Mouse (Mus musculus) c-Kit-positive CD71-negative TER-119-negative erythroid progenitor cells, embryonic 14.5 days (primary cell): ENCODE results near the gene Zfp385c.
A peak's percentile ranks its signal among the peaks of the same experiment; 100 is the strongest.

Experiments
- DNase-seq: peaks from one replicate; pipeline ENCODE4 v3.0.0-alpha.2; 2013; ENCODE audit warnings: low read depth

Gene Zfp385c

DNA sequence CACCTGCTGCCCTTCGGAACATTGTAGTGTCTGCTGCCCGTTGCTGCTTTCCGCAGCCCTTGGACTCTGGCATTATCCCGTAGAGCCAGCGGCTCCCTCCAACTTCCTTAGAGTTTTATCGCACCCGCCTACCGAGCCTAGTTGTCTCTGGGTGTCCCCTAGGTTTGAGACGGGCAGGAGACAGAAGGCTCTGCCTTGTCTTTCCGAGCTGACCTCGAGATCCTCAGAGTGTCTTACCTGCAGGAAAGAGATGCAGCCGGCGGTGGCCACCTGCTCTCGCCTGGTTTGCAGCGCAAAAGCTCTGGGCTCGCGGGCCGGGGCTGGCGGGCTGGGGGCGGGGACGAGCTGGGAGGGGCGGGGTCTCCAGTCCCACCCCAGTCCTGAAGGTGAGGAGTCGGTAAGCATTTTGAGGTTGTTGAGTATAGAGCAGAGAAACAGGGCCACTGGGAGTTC, at the start of gene Zfp385c:
Gene Zfp385c (minus strand): TSS at position 292 of the 453 bp plus-strand sequence.
- no peak for DNase-seq

DNA sequence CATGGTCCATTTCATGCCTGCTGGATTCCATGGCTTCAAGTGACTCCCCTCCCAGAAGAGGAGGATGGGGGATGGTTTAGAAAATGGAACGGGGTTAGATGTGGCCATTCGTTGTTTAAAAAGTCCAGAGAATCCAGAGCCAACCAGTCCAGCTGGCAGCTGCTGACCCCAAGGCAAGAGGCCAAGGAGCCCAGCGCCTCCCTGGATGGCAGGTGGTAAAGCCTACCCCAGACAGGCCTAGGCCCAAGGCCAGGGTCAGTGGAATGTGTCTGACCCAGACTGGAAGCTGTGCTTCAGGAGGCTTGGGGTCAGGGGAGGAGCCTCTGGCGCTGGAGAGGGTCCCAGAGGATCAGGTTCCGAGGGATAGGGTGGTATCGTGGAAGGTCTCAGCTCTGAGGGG, 49.1 kb upstream of the Zfp385c start:
- no peak for DNase-seq

DNA sequence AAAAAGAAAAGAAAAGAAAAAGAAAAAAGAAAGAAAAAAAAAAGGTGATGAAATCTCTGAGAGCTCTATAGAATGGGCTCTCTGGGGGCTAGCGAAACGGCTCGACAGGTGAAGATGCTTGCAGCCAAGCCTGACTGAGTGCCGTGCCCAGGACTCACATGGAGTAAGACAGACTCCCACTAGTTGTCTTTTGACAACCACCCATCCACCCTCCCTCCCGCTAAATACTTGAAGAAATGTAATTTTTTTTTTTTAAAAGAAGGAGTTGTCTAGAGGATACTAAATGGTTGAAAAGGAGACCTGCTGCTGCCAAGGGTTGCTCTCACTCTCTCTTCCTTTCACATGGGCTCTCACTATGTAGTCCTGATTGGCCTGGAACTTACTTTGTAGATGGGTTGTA, 46.5 kb upstream of the Zfp385c start:
- DNase-seq = no peak

DNA sequence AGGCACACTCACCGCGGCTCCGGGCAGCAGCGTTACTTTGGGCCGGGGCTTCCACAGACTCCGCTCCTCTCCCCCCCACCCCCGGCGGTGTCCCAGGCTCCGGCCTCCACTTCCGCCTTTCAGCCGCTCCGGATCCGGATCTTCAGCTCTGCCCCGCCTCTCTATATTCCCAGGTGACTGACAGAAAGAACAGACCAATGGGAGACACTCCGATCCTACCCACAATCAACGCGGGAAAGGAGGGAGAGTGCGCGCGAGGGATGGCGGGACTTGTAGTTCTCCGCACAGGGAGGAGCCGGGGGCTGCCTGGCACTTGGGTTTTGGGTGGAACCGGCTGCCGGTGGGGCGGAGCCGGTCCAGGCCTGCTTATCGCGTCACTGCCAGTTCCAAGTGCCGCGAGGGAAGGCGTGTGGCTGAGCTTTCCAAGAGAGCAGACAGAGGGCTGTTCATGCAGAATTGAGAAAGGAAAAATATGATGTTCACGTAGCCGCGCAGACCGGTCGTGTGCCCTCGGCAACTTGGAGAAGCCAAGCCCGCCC, 45.9 kb upstream of the Zfp385c start, which contains the start of gene Rab5c:
Gene Rab5c (minus strand): TSS at position 150 of the 539 bp plus-strand sequence.
- DNase-seq = peak; percentile 99

DNA sequence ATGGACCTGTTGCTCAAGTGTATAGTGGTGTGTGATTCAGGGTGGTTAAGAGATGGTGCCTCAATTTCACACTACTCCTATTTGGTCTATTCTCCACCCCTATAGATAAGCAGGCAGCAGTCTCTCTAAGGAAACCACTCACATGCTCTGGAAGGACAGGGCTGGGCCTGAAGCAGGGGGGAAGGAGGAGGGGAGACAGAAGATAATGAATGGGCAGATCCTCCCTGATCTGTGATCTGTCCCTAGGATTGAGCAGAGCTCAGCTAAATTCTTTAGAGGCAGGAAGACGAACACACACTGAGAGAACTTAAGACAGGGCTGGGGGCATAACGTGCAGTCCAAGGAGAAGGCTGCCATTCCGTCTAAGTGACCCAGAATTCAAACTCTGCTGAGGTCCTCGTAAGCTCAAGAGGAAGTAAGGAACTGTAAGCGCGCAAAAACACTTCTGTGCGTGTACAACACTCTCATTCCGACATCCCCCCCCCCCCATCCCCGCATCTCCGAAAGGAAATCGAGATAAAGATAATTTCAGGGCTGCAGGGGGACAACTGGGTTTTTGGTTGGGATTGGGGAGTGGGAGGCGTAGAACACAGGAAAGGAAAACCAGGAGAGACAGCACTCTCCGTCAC, 45.0 kb upstream of the Zfp385c start:
- no peak for DNase-seq

DNA sequence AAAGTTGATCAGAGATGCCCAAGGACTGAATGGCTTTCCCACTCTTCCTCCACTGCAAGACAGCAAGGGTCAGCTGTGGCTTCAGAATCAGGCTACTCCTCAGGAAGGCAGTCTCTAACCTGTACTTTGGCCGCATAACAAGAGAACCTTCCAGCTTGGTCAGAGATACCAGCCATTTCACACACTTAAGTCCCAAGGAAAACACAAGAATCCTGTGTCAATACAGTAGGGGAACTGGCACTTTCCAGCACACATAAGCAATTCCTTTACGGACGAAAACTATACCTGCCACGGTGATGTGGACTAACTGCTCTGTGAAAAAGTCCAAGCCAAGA, 44.5 kb upstream of the Zfp385c start:
- DNase-seq = no peak

DNA sequence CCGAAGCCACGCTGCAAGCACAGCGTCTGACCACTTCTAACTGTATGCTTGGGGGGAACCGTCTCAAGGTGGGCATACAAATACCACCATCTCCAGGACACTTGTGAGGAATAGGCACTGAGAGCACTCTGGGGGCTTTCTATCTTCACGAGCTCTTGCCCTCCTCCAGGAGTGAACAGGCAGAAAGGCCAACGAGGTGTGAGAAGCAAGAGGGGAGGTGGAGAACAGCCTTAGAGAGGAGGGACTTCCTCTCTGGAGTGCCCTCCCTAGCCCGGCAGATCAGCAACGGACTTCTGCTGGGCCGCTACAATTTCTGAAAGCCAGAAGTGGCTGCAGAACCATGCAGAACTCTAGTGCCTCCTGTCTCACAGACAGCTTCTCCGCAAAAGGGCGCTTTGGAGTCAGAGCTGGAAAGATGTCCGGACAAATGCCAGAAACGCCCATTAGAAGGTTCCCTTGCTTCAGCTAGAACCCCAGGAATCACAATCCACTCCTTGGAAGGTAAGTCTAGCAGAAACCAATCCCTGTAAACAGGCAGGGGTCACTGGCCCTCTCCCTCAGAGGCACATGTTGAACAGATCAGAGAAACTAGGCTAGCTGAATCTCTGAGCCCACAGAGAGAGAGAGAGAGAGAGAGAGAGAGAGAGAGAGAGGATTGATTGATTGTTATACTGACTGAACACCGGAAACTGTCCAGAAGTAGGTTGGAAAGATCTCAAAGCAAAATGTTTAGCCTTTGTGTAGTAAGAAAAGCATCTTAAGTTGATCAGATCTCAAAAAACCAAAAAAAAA, 43.9 kb upstream of the Zfp385c start:
- no peak for DNase-seq

DNA sequence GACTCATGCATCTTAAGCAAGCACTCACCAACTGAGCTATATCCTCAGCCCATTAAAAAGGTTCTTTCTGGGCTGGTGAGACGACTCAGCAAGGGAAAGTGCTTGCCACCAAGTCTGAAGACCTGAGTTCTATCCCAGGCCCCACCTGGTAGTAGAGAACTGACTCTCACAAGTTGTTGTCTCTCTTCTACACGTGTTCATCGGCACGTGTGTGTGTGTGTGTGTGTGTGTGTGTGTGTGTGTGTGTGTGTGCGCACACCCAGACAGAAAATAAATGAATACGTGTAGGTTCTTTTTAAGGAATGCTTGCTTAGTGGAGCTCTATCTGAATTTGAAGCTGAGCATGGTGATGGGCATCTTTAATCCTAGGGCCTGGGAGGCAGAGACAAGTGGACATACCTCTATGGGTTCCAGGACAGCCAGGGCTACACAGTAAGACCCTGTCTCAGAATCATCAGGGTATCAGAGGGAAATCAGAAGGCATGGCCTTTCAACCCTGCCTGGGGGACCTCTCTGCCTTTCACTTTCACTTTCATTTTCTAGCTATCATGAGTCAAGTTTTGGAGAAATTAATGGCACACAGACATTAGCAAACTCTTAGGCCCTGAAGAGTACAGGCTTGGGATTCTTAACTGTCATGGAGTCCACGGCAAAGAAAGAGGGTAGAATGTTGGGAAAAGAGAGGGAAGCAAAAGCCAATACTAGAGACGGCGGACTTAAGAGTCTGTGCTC, 43.0 kb upstream of the Zfp385c start:
- DNase-seq = no peak

DNA sequence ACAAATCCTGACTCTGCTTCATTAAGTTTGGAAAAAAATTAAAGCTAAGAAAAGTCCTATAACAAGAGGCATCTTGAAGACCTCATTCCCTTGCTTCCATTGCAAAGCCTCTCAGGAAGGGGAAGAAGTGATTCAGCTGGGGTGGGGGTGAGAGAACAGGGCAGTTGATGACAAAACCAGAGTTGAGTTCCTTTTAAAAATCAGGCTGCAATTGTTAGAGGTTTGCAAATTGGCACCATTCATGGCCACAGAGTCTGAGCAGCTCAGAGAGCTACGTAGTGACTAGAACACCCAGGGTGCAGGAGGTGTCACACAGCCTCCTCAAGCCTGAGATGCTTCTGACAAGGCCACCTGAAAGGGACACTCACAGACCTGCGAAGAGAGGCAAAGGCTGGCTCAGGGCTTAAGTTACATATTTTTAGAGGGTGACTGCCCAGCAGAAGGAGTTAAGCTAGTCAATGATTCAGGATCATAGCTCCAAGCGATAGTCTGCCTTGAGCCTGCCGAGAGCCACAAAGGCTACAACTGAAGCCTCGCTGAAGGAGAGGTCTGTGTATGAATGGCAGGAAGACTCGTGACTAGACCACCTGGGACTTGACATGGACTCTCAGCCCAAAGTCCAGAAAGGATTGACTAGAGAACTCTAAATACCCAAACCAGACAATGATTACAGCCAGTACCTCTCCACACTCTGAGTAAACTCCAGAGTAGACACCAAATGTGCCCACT, 38.4 kb upstream of the Zfp385c start:
- no peak for DNase-seq

DNA sequence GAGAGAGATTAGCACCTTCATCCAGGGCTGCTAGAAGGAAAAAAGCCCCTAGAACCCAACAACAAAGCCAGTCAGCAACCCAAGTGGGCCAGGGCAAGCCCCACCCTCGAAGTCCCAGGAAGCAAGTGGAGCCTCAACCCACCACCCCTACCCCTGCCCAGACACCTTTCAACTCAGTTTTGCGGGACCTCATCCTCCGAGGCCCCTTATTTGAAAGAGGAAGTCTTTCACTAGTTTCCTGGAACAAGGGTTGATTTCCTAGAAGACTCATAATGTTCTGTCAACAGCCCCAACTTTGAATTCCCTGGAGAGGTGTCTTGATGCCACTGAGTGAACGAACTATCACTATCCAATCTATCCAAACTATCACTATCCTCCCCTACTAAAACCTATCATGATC, 37.7 kb upstream of the Zfp385c start:
- no peak for DNase-seq

DNA sequence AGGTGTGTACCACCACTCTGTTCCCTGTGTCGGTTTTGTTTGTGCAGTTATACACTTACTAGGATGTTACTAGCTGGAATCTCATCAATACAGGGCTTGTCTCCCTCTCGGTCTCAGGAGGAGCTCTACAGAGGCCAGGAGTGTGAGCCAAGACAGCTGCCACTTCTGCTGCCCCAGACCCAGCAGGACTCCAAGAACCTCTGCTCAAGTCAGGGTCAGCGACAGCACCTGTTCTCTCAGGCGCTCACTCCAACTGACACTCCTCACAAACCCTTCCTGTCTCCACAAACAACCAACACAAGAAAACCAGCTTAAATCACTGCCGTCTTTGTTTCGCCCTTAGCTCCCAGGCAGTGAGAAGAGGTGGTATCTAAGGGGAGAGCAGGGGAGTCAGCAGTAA, 36.3 kb upstream of the Zfp385c start:
- no peak for DNase-seq

DNA sequence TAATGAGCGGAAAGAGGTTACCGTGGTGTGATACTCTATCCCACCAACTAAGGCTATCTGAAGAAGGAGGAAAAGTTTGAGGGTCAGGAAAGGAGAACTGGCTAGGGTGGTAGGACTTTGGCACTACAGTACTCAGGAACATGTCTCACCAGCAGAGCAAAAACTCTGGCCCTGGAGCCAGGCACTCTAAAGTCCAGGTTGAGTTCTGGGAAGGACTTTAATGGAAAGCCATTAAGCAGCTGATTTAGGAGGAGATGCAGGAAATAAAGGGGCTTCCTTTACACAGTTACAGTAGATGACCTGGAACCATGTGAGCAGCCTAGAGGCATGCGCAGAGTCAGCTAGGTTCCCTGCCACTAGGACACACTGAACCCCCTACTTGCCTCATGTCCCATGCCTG, 34.9 kb upstream of the Zfp385c start:
- DNase-seq = no peak

DNA sequence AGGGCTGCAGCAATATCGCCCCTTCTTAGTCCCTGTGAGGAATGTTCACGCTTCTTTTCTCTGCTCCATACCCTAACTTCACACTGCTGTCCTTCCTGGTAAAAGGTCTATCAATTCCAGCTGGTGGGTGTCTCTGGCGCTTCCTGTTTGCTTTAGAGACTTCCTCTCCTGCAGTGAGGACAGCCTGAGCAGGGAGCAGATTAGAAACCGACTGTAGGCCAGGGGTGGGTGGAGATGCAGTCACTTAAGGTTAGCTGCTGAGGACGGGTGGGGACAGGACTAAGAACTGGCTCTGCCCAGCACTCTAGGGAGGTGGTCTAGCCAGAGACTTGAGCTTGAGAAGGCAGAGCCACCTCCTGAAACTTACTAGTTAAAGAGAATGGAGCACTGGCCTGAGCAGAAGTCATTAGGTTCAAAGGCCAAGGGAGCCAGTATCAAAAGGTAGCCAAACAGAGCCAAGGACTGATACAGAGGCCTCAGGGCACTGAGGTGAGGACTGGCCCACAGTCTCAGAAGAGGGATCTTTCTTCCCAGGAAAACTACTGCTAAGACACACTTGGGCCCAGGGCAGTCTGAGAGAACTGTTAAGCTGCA, 32.8 kb upstream of the Zfp385c start:
- DNase-seq = no peak

DNA sequence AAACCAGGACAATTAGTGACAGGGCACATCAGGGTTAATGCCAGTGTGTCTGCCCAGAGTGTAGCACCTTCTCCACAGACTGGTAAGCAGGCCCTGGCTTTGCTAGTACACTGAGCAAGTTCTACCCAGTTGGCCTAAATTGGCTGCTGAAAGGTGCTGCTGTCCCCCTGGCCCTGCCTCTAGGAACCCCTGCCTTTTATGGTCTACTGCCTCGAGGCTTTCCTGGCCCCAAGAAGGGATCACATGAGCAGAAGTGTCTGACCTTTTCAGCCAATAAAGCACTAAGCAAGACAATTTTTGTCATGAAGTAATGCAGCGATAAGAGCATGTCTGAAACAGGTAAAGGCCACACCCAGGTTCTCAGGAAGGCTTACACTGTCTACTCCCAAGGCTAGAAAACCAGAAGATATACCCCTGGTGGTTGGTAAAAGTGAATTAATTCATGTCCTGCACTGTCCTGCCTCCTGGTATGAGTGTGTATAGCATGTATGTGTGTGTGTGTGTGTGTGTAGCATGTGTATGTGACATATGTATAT, 30.3 kb upstream of the Zfp385c start:
- no peak for DNase-seq

DNA sequence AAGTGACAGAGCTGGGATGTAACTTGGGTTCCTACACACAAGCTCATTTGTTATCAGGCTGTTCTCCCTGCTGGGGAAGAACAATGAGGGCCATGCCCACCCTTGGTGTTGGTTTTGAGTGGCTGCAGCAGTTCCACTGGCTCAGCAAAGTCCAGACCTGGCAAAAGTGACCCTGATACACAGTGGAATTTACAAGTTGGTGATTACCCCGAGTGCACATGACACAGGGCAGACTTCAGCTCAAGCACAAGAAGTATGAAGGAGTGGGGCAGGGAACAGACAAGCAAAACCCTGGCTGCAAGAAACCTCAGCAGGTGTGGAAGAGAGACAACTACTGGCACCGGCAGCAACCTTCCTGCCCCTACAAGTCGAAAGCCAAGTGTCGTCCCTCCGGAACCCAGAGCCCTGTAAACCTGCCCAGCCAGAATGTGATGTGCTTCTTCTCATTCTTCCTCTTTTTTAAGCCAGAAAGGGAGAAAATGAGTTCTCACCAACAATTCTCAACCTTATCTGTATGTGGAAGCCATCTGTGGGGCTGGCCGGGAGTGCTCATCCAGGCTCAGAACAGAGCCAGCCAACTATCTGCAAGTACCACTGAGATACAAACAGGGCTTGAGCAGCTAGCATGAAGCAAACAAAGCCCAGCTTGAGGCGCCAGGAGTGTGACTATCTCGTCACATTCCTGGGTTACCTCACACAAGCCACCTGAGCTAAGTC, 29.7 kb upstream of the Zfp385c start:
- no peak for DNase-seq

DNA sequence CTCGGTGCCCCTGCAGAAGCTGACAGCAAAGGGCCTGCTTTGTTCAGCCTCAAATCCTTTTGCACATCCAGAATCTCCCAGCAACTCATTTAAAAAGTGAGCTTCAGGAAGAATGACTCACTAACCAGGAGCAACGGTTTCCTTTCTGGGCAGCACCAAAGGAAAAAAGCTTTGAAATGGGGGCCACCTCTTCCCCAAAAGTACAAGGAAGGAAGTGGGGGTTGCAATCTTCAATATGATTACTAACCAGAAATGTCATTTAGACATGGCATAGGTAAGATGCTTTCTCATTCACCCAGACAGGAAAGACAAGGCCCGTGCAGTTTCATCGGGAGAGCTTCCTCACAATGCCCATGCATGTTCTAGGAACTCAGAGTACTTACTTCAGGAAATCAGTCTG, 29.0 kb upstream of the Zfp385c start:
- no peak for DNase-seq

DNA sequence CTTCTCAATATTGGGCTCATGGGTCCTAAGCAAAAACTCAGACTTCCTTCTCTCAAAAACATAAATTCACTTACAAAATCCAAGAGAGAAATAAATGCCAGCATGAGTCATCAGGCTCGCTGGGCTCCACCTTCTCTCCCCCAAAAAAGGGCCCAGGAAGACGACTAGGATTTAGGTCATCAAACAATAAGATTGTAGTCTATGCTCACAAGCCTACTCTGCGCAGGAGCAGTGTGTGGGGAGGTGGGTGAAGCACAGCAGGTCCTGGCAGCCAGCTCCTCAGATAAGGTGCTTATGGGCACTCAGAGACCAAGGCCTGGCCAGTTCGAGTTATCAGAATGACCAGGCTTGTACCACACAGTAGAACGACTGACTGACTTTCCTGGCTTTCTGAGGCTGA, 28.1 kb upstream of the Zfp385c start:
- no peak for DNase-seq

DNA sequence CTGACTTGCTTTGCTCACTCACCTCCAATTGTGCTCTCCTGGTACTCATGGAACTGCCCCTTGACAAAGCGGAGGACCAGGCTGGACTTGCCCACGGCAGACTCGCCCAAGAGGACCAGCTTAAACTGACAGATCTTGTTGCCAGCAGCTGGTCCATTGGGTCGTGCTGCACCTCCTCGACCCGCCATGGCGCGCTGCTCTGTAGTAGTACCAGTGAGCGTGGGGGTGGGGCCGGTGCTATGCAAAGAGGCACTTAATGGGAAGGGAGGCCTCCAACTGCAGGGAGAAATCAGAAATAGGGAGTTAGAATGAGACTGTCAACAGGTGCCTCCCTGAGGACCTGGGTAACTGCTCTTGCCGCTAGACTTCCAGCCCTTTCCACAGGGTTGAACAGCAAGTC, 27.6 kb upstream of the Zfp385c start:
- DNase-seq = no peak

DNA sequence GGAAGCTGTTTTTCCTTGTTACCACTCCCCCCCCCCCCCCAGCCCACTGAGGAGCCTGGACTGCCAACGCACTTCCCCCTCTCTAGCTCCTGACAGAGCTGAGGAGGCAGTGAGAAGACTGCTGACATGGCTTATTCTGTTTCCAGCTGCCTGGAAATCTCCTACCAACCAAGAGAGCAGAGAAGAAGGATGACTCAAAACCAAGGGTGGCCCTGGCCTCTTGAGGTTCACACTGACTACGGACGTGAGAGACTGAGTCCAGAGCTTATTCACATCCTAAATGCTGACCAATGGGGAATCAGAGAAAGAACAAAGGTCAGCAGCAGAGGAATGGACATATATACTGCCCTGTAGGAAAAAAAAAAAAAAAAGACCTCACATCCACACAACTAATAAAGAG, 27.1 kb upstream of the Zfp385c start:
- DNase-seq = no peak

DNA sequence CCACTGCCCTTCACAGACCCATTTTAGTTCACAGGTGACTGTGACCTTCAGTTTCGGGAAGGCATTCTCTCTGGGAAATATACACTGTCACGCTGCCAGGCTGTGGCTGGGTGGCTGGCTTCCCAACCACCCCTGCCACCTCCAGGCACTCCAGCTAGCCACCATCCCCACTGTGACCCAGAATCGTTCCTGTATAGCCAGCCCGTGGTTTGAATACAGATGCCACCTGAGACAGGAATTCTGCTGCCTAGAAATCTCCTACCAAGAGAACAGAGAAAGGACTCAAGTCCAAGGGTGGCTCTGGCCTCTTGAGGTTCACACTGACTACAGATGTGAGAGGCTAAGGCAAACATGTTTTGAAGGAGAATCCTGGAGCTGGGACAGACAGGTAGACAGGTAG, 26.6 kb upstream of the Zfp385c start:
- DNase-seq = no peak

DNA sequence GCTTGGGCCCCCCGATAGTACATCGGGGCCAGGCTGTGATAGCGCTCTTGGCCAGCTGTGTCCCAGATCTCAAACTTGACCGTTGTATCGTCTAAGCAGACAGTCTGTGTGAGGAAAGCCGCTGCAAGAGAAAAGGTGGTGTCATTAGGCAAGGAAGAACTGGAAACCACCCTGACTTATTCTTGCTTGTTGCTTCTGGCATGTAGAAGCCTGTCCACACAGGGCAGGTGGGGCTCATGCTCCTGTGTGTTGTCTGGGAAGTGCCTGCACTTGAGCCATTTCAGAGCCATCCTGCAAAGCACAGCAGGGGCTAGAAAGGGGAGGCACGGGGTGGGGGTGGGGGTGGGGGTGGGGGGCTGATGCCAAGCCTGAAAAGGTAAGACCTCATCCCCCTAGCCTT, 26.2 kb upstream of the Zfp385c start:
- DNase-seq = no peak
